Mouse (Mus musculus) testis, adult 2 months (tissue): ENCODE measurements around the gene Clec4f.

Source experiments
- CTCF ChIP-seq: fragments of 200-500 bp; IDR thresholded peaks from 2 replicates; pipeline ENCODE4 v1.5.1; 2012; ENCODE audit warnings: low read depth, mild to moderate bottlenecking, inconsistent platforms, low read length, moderate library complexity; ENCODE audit not compliant: control insufficient read depth, insufficient read depth, insufficient replicate concordance
- POLR2A ChIP-seq: fragments of 200-500 bp; IDR thresholded peaks from 2 replicates; pipeline ENCODE4 v1.6.1; 2012; ENCODE audit warnings: low read depth, mild to moderate bottlenecking, inconsistent platforms, low read length, moderate library complexity; ENCODE audit not compliant: control insufficient read depth

- TF ChIP-seq CTCF (no peak), POLR2A (no peak)
Observed at GRCm38 (mm10) chr6:83665009-83665408, 9.0 kb upstream of the Clec4f start.
